Mouse (Mus musculus) MEL (cell line): ENCODE measurements around the gene Ifng. TPM values are rescaled to one million over a fixed set of nuclear protein-coding genes. Genes with fewer than 3 reads are reported as not detected.

ENCODE experiments used
- DNase-seq: peaks from one replicate; pipeline ENCODE4 v3.0.0; 2011; ENCODE audit warnings: low read depth, low spot score
- H3K27ac ChIP-seq: 2 replicates; pipeline ENCODE4 v1.5.1; 2012; ENCODE audit warnings: low read depth, mild to moderate bottlenecking, control low read depth, low read length, moderate library complexity; ENCODE audit not compliant: control insufficient read depth
- H3K27me3 ChIP-seq, 2 experiments: fragments of 150-350 bp in 1 of 2; sonication (generic) in 1 of 2; 2 replicates each; pipeline ENCODE4 v1.6.1; 2012; ENCODE audit warnings: low read length in 2 of 2, mild to moderate bottlenecking in 2 of 2, improper control_type of control experiment in 1 of 2, moderate library complexity in 1 of 2; ENCODE audit not compliant: insufficient read depth in 2 of 2, control insufficient read depth in 1 of 2
- H3K36me3 ChIP-seq, 2 experiments: 2 replicates each; pipeline ENCODE4 v1.6.1; 2012 to 2014; ENCODE audit warnings: low read length in 2 of 2, improper control_type of control experiment in 1 of 2, inconsistent platforms in 1 of 2, mild to moderate bottlenecking in 1 of 2; ENCODE audit not compliant: insufficient read depth in 2 of 2, control insufficient read depth in 1 of 2
- H3K4me1 ChIP-seq, 2 experiments: fragments of 150-350 bp in 1 of 2; sonication (generic) in 1 of 2; 2 replicates each; pipeline ENCODE4 v1.6.1; 2012; ENCODE audit warnings: low read length in 2 of 2, improper control_type of control experiment in 1 of 2, mild to moderate bottlenecking in 1 of 2; ENCODE audit not compliant: insufficient read depth in 2 of 2, control insufficient read depth in 1 of 2
- H3K4me3 ChIP-seq, 2 experiments: fragments of 150-350 bp in 1 of 2; sonication (generic) in 1 of 2; 2 replicates each; pipeline ENCODE4 v1.5.1; 2012; ENCODE audit warnings: low read depth in 2 of 2, low read length in 2 of 2, mild to moderate bottlenecking in 2 of 2, moderate library complexity in 2 of 2, control low read depth in 1 of 2, improper control_type of control experiment in 1 of 2; ENCODE audit not compliant: control insufficient read depth in 1 of 2, insufficient read depth in 1 of 2
- H3K79me2 ChIP-seq: 2 replicates; pipeline ENCODE4 v1.6.1; 2012; ENCODE audit warnings: mild to moderate bottlenecking, low read length, moderate library complexity; ENCODE audit not compliant: control insufficient read depth, poor library complexity, insufficient read depth
- H3K9ac ChIP-seq: 2 replicates; pipeline ENCODE4 v1.6.1; 2012; ENCODE audit warnings: low read depth, mild to moderate bottlenecking, control low read depth, low read length, moderate library complexity; ENCODE audit not compliant: control insufficient read depth, poor library complexity, severe bottlenecking
- H3K9me3 ChIP-seq: fragments of 150-350 bp; sonication (generic); replicated peaks from 2 replicates; pipeline ENCODE4 v1.6.1; 2012; ENCODE audit warnings: mild to moderate bottlenecking, low read length, improper control_type of control experiment, moderate library complexity; ENCODE audit not compliant: insufficient read depth
- BHLHE40 ChIP-seq: IDR thresholded peaks from 2 replicates; pipeline ENCODE4 v1.6.1; 2012; ENCODE audit warnings: low read depth, mild to moderate bottlenecking, inconsistent platforms, low read length, improper control_type of control experiment, borderline replicate concordance
- CHD1 ChIP-seq: IDR thresholded peaks from 2 replicates; pipeline ENCODE4 v1.6.1; 2012; ENCODE audit warnings: low read depth, mild to moderate bottlenecking, inconsistent platforms, low read length, improper control_type of control experiment
- CHD2 ChIP-seq: IDR thresholded peaks from 2 replicates; pipeline ENCODE4 v1.6.1; 2011; ENCODE audit warnings: low read length, improper control_type of control experiment
- EP300 ChIP-seq, 2 experiments: IDR thresholded peaks; 2 replicates each; pipeline ENCODE4 v1.6.1; 2011; ENCODE audit warnings: improper control_type of control experiment in 2 of 2, low read length in 2 of 2, low read depth in 1 of 2, mild to moderate bottlenecking in 1 of 2
- ETS1 ChIP-seq: IDR thresholded peaks from 2 replicates; pipeline ENCODE4 v1.6.1; 2012; ENCODE audit warnings: low read depth, mild to moderate bottlenecking, inconsistent platforms, low read length, improper control_type of control experiment, moderate library complexity
- GABPA ChIP-seq: IDR thresholded peaks from 2 replicates; pipeline ENCODE4 v1.6.1; 2012; ENCODE audit warnings: low read depth, mild to moderate bottlenecking, inconsistent platforms, low read length, improper control_type of control experiment, moderate library complexity
- GATA1 ChIP-seq: IDR thresholded peaks from 2 replicates; pipeline ENCODE4 v1.6.1; 2011; ENCODE audit warnings: low read depth, low read length, improper control_type of control experiment
- JUND ChIP-seq: IDR thresholded peaks from 2 replicates; pipeline ENCODE4 v1.6.1; 2011; ENCODE audit warnings: low read depth, mild to moderate bottlenecking, improper control_type of control experiment, low read length
- MAX ChIP-seq: IDR thresholded peaks from 2 replicates; pipeline ENCODE4 v1.6.1; 2011; ENCODE audit warnings: low read length, improper control_type of control experiment
- MAZ ChIP-seq: IDR thresholded peaks from 2 replicates; pipeline ENCODE4 v1.6.1; 2012; ENCODE audit warnings: low read depth, mild to moderate bottlenecking, inconsistent platforms, low read length, improper control_type of control experiment
- MEF2A ChIP-seq: IDR thresholded peaks from 2 replicates; pipeline ENCODE4 v1.6.1; 2014; ENCODE audit warnings: low read depth, mild to moderate bottlenecking, inconsistent platforms, low read length, improper control_type of control experiment; ENCODE audit not compliant: poor library complexity, insufficient replicate concordance, severe bottlenecking; ENCODE audit errors: extremely low read depth
- MXI1 ChIP-seq: IDR thresholded peaks from 2 replicates; pipeline ENCODE4 v1.6.1; 2011; ENCODE audit warnings: mild to moderate bottlenecking, low read depth, low read length, improper control_type of control experiment
- NRF1 ChIP-seq: IDR thresholded peaks from 2 replicates; pipeline ENCODE4 v1.6.1; 2014; ENCODE audit warnings: low read depth, mild to moderate bottlenecking, inconsistent platforms, low read length, improper control_type of control experiment, moderate library complexity; ENCODE audit not compliant: poor library complexity, insufficient read depth, severe bottlenecking
- RCOR1 ChIP-seq: IDR thresholded peaks from 2 replicates; pipeline ENCODE4 v1.6.1; 2012; ENCODE audit warnings: low read depth, mild to moderate bottlenecking, inconsistent platforms, low read length, improper control_type of control experiment
- TAL1 ChIP-seq: IDR thresholded peaks from 2 replicates; pipeline ENCODE4 v1.6.1; 2012; ENCODE audit warnings: mild to moderate bottlenecking, inconsistent platforms, low read length, moderate library complexity, mixed read lengths
- TBP ChIP-seq: IDR thresholded peaks from 2 replicates; pipeline ENCODE4 v1.8.0; 2011; ENCODE audit warnings: low read depth, low read length, improper control_type of control experiment
- TCF12 ChIP-seq: IDR thresholded peaks from 2 replicates; pipeline ENCODE4 v1.6.1; 2014; ENCODE audit warnings: low read depth, mild to moderate bottlenecking, inconsistent platforms, low read length, improper control_type of control experiment, moderate library complexity
- UBTF ChIP-seq: IDR thresholded peaks from 2 replicates; pipeline ENCODE4 v1.6.1; 2012; ENCODE audit warnings: low read depth, mild to moderate bottlenecking, inconsistent platforms, low read length, improper control_type of control experiment, moderate library complexity, borderline replicate concordance; ENCODE audit not compliant: insufficient read depth
- USF1 ChIP-seq: IDR thresholded peaks from 2 replicates; pipeline ENCODE4 v1.6.1; 2014; ENCODE audit warnings: low read depth, mild to moderate bottlenecking, inconsistent platforms, low read length, improper control_type of control experiment, moderate library complexity
- USF2 ChIP-seq, 2 experiments: IDR thresholded peaks; 2 replicates each; pipeline ENCODE4 v1.6.1; 2011 to 2012; ENCODE audit warnings: improper control_type of control experiment in 2 of 2, low read length in 2 of 2, borderline replicate concordance in 1 of 2, inconsistent platforms in 1 of 2, low read depth in 1 of 2, mild to moderate bottlenecking in 1 of 2; ENCODE audit not compliant: insufficient read depth in 1 of 2
- ZC3H11A ChIP-seq: IDR thresholded peaks from 2 replicates; pipeline ENCODE4 v1.6.1; 2012; ENCODE audit warnings: low read depth, mild to moderate bottlenecking, inconsistent platforms, low read length, improper control_type of control experiment
- ZKSCAN1 ChIP-seq: IDR thresholded peaks from 2 replicates; pipeline ENCODE4 v1.6.1; 2012; ENCODE audit warnings: low read depth, mild to moderate bottlenecking, inconsistent platforms, low read length, improper control_type of control experiment, moderate library complexity
- ZMIZ1 ChIP-seq: IDR thresholded peaks from 2 replicates; pipeline ENCODE4 v1.6.1; 2012; ENCODE audit warnings: low read depth, mild to moderate bottlenecking, inconsistent platforms, low read length, improper control_type of control experiment, moderate library complexity
- polyA plus RNA-seq, 2 experiments: library from polyadenylated mRNA; stranded (reverse) in 1 of 2; unstranded in 1 of 2; fragments of >175 nt in 1 of 2; fragments of >200 nt in 1 of 2; gene quantifications; 2 replicates each; pipeline versions ENCODE4 v1.2.1 to v1.2.4; 2012; ENCODE audit warnings: low replicate concordance in 2 of 2, low read depth in 1 of 2; ENCODE audit not compliant: insufficient read length in 2 of 2, insufficient read depth in 1 of 2, missing spikeins in 1 of 2
- total RNA-seq: library from RNA; depleted of rRNA; stranded (reverse); fragments of 300-350 nt; gene quantifications from 2 replicates; pipeline ENCODE4 v1.2.3, GENCODE M21; 2012

The Ifng gene
- total and polyA plus RNA-seq, 3 experiments: not detected

DNA sequence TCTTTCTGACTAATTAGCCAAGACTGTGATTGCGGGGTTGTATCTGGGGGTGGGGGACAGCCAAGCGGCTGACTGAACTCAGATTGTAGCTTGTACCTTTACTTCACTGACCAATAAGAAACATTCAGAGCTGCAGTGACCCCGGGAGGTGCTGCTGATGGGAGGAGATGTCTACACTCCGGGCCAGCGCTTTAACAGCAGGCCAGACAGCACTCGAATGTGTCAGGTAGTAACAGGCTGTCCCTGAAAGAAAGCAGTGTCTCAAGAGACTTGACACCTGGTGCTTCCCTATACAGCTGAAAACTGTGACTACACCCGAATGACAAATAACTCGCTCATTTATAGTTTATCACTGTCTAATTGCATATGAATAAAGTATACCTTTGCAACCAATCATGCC is 4.7 kb downstream of the Ifng start:
- Histone ChIP-seq H3K27ac (no peak overlapping the region), H3K36me3 (no peaks in the 10 kb centered on the region), H3K4me1 (no peaks in the 10 kb centered on the region), H3K27me3 (no peaks in the 10 kb centered on the region), H3K4me3 (no peak overlapping the region), H3K9me3 (no peaks in the 10 kb centered on the region), H3K79me2 (no peaks in the 10 kb centered on the region), H3K9ac (no peak overlapping the region)
- DNase-seq: no peak
- TF ChIP-seq EP300 (IDR thresholded peaks at IDR 0.05; ENCODE audit: low read depth in 1 of 2, low read length in 2 of 2) (no peak), UBTF (no peak), MXI1 (no peak), MEF2A (no peak)

DNA sequence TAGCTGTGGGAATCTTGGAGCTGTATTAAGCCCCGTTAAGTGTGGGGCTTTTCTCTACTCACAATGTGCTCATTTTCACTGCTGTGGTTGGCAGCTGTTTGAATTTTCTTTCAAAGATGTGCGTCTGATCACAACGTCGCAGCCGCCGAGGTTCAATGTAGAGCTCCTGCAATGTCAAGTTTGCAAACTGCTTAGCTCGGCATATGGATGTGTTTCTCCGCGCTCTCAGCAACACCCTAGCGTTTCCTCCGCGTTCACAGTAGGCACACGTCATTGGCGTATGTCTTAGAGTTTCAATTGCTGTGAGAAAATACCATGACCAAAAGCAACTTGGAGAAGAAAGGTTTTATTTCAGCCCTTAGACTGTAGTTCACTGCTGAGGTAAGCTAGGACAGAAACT is 5.1 kb downstream of the Ifng start:
- no peak for TF ChIP-seq CHD1
- no peak for TF ChIP-seq ZC3H11A
- no peak for TF ChIP-seq USF1
- no peak for TF ChIP-seq GABPA
- Histone ChIP-seq H3K9me3 (no peaks in the 10 kb centered on the region), H3K4me3 (no peak overlapping the region), H3K79me2 (no peaks in the 10 kb centered on the region), H3K9ac (no peak overlapping the region), H3K4me1 (no peaks in the 10 kb centered on the region), H3K27me3 (no peaks in the 10 kb centered on the region), H3K36me3 (no peaks in the 10 kb centered on the region), H3K27ac (no peak overlapping the region)
- no peak for DNase-seq

DNA sequence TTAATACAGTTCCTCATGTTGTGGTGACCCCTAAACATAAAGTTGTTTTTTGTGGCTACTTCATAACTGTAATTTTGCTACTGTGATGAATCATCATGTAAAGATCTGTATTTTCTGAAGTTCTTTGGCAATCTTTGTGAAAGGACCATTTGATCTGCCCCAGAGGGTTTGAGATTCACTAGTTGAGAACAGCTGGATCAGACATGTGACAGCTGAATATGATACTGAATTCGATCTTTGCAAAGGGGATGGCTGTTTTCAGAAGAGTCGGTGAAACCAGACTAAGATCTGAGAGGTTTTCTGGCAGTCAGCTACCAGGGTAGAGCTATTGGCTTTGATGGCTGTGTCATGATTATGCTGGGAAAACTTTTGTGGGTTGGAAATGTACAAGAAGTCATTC is 10.9 kb downstream of the Ifng start:
- Histone ChIP-seq H3K9me3 (no peaks in the 10 kb centered on the region), H3K27me3 (no peaks in the 10 kb centered on the region), H3K9ac (no peak overlapping the region), H3K27ac (no peak overlapping the region), H3K4me3 (no peak overlapping the region), H3K4me1 (no peaks in the 10 kb centered on the region), H3K36me3 (no peaks in the 10 kb centered on the region), H3K79me2 (no peaks in the 10 kb centered on the region)
- TF ChIP-seq JUND (no peak), TCF12 (no peak), ZMIZ1 (no peak), RCOR1 (no peak), MAZ (no peak), CHD2 (no peak), ZKSCAN1 (no peak), TAL1 (no peak), NRF1 (no peak), USF2 (IDR thresholded peaks at IDR 0.05; ENCODE audit: borderline replicate concordance in 1 of 2, insufficient read depth in 1 of 2, low read depth in 1 of 2, low read length in 2 of 2) (no peak), GATA1 (no peak), CHD1 (no peak), TBP (no peak), ETS1 (no peak), ZC3H11A (no peak), USF1 (no peak), MAX (no peak), BHLHE40 (no peak)
- DNase-seq: no peak
